Mouse (Mus musculus): ENCODE data around the gene Tet3.

GRCm38 (mm10) chr6:83433546-83433945 is 25.3 kb downstream of the Tet3 start:
- TF ChIP-seq CTCF (IDR thresholded peaks at IDR 0.05): no peak
- no peak for TF ChIP-seq EP300 (IDR thresholded peaks at IDR 0.05)
